In the genomic region with DNA sequence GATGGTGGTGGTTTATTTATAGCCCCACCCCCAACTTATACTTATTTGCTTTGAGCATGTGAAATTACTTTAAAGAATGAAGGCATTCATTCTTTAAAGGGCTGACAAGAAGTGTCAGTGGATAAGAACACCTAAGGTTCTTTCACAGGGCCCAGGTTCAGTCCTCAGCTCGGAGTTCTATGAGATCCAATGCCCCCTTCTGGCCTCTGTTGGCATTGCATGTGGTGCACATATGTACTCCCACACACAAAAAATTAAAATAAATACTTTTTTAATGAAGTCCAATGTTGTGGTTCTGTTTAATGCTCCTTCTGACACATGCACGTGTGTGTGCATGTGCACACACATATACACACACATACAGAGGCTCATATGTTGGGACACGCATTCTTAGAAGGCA, we compare ENCODE assay signal across 9 mouse cellular contexts.
A peak's percentile ranks its signal among the peaks of the same experiment; 100 is the strongest.
DNase-seq lines count a peak whose midpoint lies in the region; ATAC-seq and TF ChIP-seq lines count a peak whose summit lies in the region.
"Had no signal": no experiment of that assay in that cellular context is flagged by ENCODE, and none has a peak within 500 bp of the region (broad histone marks: within the 10 kb centered on the region; RNA-seq: fewer than 3 reads in every experiment).

No protein-coding gene starts in this region.

- H3K4me1 ChIP-seq in forebrain, postnatal 0 days (ENCODE audit: insufficient read depth) = 0 out of 2 replicates have a peak, but pooled peaks cover 7% of the 10 kb centered on the region
- H3K4me1 ChIP-seq in forebrain, embryonic 15.5 days = no peaks in the 10 kb centered on the region
- H3K4me1 ChIP-seq in bone marrow, adult 2 months (ENCODE audit: control insufficient read depth, insufficient read depth, low read length) = no peaks in the 10 kb centered on the region
- peaks cover 11% of the 10 kb centered on the region for H3K4me1 ChIP-seq in midbrain, embryonic 11.5 days (ENCODE audit: control insufficient read depth, insufficient read depth, low read length)

- no peak for ATAC-seq in forebrain, postnatal 0 days
- ATAC-seq in forebrain, embryonic 15.5 days (replicated peaks) = no peak
- no peak for ATAC-seq in midbrain, embryonic 11.5 days (ENCODE audit: low FRiP score)

- H3K9me3 ChIP-seq in forebrain, postnatal 0 days (ENCODE audit: low read length) = no peaks in the 10 kb centered on the region
- H3K9me3 ChIP-seq in forebrain, embryonic 15.5 days = no peaks in the 10 kb centered on the region
- H3K9me3 ChIP-seq in midbrain, embryonic 11.5 days (ENCODE audit: control insufficient read depth, low read length) = peaks cover 3% of the 10 kb centered on the region; the same call in 1 of the 2 replicates
- H3K9me3 ChIP-seq: heart, embryonic 15.5 days had no signal

- TF ChIP-seq CTCF in forebrain, postnatal 0 days (IDR thresholded peaks at IDR 0.05; ENCODE audit: low read depth) = peak; percentile 55
- peak; percentile 10; the same call in 1 of the 2 replicates for TF ChIP-seq CTCF in bone marrow, adult 2 months (IDR thresholded peaks at IDR 0.05; ENCODE audit: control insufficient read depth, insufficient read depth, low read length)

- no peak overlapping the region for H3K27ac ChIP-seq in forebrain, postnatal 0 days (ENCODE audit: low read depth, low read length)
- H3K27ac ChIP-seq in forebrain, embryonic 15.5 days (replicated peaks) = no peak overlapping the region
- H3K27ac ChIP-seq in bone marrow, adult 2 months (ENCODE audit: control insufficient read depth, insufficient read depth, low read depth, low read length, poor library complexity) = no peak overlapping the region
- H3K27ac ChIP-seq in midbrain, embryonic 11.5 days (ENCODE audit: low read depth, low read length) = no peak overlapping the region
- H3K27ac ChIP-seq: heart, embryonic 15.5 days had no signal

- no peaks in the 10 kb centered on the region for H3K27me3 ChIP-seq in forebrain, postnatal 0 days (ENCODE audit: insufficient read depth, low read length)
- no peaks in the 10 kb centered on the region for H3K27me3 ChIP-seq in forebrain, embryonic 15.5 days
- H3K27me3 ChIP-seq in midbrain, embryonic 11.5 days (ENCODE audit: control insufficient read depth, insufficient read depth, low read length) = no peaks in the 10 kb centered on the region
- H3K27me3 ChIP-seq: heart, embryonic 15.5 days had no signal

- H3K36me3 ChIP-seq in forebrain, postnatal 0 days (ENCODE audit: insufficient read depth) = no peaks in the 10 kb centered on the region
- H3K36me3 ChIP-seq in forebrain, embryonic 15.5 days = no peaks in the 10 kb centered on the region
- H3K36me3 ChIP-seq in midbrain, embryonic 11.5 days (ENCODE audit: control insufficient read depth, insufficient read depth, low read length) = no peaks in the 10 kb centered on the region
- H3K36me3 ChIP-seq: heart, embryonic 15.5 days had no signal

- 72% methylated on average over 3 of the region's 3 CpGs for WGBS in forebrain, postnatal 0 days
- WGBS in forebrain, embryonic 15.5 days = 76% methylated on average over 3 of the region's 3 CpGs
- WGBS in bone marrow, adult 2 months = 57% methylated on average over 3 of the region's 3 CpGs
- 84% methylated on average over 3 of the region's 3 CpGs for WGBS in midbrain, embryonic 11.5 days

- TF ChIP-seq POLR2A in bone marrow, adult 2 months (IDR thresholded peaks at IDR 0.05; ENCODE audit: borderline replicate concordance, control insufficient read depth, low read depth, low read length) = no peak

- H3K9ac ChIP-seq in forebrain, postnatal 0 days = no peak overlapping the region
- no peak overlapping the region for H3K9ac ChIP-seq in forebrain, embryonic 15.5 days (replicated peaks)
- H3K9ac ChIP-seq in midbrain, embryonic 11.5 days (ENCODE audit: low read length) = no peak overlapping the region
- H3K9ac ChIP-seq: heart, embryonic 15.5 days had no signal

- H3K4me3 ChIP-seq in forebrain, postnatal 0 days (ENCODE audit: low read depth, low read length) = no peak overlapping the region
- no peak overlapping the region for H3K4me3 ChIP-seq in forebrain, embryonic 15.5 days
- H3K4me3 ChIP-seq in bone marrow, adult 2 months (replicated peaks; ENCODE audit: control insufficient read depth, low read depth, low read length) = no peak overlapping the region
- no peak overlapping the region for H3K4me3 ChIP-seq in midbrain, embryonic 11.5 days (ENCODE audit: low read depth, low read length)
- H3K4me3 ChIP-seq: heart, embryonic 15.5 days had no signal

- H3K4me2 ChIP-seq in forebrain, postnatal 0 days (ENCODE audit: low read depth) = no peak overlapping the region
- H3K4me2 ChIP-seq in forebrain, embryonic 15.5 days (replicated peaks) = no peak overlapping the region
- H3K4me2 ChIP-seq in midbrain, embryonic 11.5 days = no peak overlapping the region
- H3K4me2 ChIP-seq: heart, embryonic 15.5 days had no signal

- peak; percentile 45 for DNase-seq in forebrain, postnatal 0 days
- peak; percentile 28 for DNase-seq in ovary, postnatal 36 days (ENCODE audit: low spot score)
- no peak for DNase-seq in ovary, adult 18-20 months (ENCODE audit: low spot score)
- DNase-seq in induced T-regulatory cell, adult 2 months (ENCODE audit: low read depth) = peak; percentile 58
- DNase-seq in midbrain, embryonic 11.5 days (ENCODE audit: low spot score, missing footprints) = peak; percentile 92
- DNase-seq in MN1 (ENCODE audit: low spot score) = no peak

Comparison
In these comparisons a context has a peak if more than half of its experiments do, and no peak if none do; other contexts are left out.
1. DNase-seq: peak in forebrain, postnatal 0 days (single experiment), ovary, postnatal 36 days (single experiment), induced T-regulatory cell, adult 2 months (single experiment) and midbrain, embryonic 11.5 days (single experiment); none in ovary, adult 18-20 months (single experiment) and MN1 (single experiment).